Mouse (Mus musculus): ENCODE data around the gene Plekhg5. TPM values are rescaled to one million over a fixed set of nuclear protein-coding genes. Genes with fewer than 3 reads are reported as not detected.

Plekhg5 gene
- polyA plus RNA-seq, 1 experiment from 2014 or later: 13.1 TPM

DNA sequence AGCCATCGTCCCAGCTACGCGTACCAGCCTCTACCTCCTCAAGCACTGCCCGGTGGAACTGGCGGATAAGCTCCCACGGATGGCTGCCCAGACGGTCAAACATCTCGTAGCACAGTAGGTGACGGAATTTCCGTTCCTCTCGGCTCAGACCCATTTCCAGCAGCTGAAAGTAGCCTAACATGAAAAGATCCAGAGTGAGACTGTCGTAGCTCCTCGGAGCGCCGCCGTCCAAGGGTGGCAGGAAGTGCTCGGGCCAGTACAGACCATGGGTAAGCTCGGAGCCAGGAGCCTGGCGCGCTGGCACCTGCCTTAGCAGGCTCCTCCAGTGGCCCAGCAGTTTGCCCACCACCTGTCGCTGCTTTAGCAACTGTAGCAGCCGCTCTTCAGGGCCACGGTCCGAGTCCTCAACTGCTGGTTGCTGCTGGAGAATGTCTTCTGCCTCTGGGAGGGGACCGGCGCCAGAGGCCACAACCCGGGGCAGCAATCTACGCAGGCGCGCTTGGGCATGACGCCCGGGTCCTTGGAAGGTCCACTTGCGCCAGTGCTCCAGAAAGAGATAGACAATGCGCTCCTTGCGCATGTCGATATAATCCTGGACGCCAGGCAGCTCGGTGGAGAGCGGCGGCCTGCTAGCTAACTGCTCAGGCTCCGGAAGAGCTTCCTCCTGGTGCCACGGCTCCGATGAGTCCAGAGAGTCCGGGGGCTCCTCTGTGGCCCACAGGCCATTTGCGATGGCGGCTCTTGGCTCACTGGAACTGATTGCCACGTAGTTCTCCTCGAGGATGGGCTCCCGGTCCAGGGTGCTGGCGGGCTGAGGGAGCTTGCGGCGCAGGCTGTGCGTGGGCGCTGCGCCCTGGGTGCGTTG lies 53.1 kb downstream of the Plekhg5 start:
- 3% methylated on average over 56 of the region's 56 CpGs for WGBS
- ATAC-seq: no peak
- peak overlapping the region; percentile 52 for H3K4me2 ChIP-seq (ENCODE audit: low read length)

DNA sequence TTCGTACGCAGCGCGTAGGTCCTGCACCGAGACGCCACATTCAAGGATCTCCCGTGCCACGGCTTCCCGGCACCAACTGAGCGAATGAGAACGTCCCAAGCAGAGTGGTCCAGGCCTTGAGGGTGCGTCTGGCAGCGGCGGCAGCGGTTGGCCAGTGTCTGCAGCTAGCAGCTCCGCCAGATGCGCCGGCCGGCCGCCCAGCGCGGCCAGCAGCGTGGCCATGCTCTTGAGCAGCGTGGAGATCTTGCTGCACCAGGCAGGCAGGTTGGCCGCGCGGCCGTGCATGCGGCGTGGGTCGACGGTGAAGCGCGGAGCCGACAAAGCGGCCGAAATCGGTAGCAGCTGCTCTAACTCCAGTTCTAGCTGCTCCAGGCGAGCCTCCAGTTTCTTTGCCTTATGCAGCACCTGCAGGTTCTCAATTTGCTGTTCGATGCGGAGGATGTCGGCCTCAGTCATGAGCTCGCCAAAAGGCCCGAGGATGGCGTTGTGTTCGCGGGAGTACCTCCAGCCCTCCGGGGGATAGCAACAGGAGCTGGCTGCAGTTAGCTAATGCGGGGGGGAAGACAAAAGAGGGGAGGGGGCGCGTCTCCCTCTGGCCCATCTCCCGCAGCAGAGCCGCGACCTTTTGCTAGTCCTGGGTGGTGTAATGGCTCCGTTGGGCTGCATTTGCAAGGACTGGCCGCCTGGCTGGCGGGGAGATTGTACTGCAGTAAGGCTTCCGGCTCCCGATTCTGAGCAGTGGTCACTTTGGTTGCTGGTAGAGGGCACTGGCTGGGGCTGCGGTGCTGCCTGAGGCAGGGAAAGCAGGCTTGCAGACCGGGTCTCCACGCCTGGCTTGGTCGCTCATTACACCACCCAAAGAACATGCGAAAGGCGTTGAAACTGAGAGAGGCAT lies 54.0 kb downstream of the Plekhg5 start:
- peaks cover 84% of the 10 kb centered on the region for H3K27me3 ChIP-seq (ENCODE audit: control insufficient read depth, insufficient read depth, low read depth, low read length)
- peak overlapping the region; percentile 22; the same call in 1 of the 2 replicates for H3K9ac ChIP-seq (ENCODE audit: low read depth, low read length)
- ATAC-seq: no peak
- H3K4me2 ChIP-seq (ENCODE audit: low read length): peak overlapping the region; percentile 52
- H3K27ac ChIP-seq (ENCODE audit: low read length): no peak overlapping the region
- H3K4me3 ChIP-seq (ENCODE audit: low read depth, low read length): peak overlapping the region; percentile 26
- no peaks in the 10 kb centered on the region for H3K9me3 ChIP-seq (replicated peaks; ENCODE audit: control insufficient read depth, low read length, poor library complexity, severe bottlenecking)
- WGBS: 2% methylated on average over 65 of the region's 65 CpGs
- peaks cover 19% of the 10 kb centered on the region for H3K4me1 ChIP-seq (ENCODE audit: control insufficient read depth, insufficient read depth, low read length)
- H3K36me3 ChIP-seq (ENCODE audit: control insufficient read depth, insufficient read depth, low read length): no peaks in the 10 kb centered on the region

More for the DNA sequence above, 53.1 kb downstream of the Plekhg5 start:
- Histone ChIP-seq H3K4me1 (ENCODE audit: control insufficient read depth, insufficient read depth, low read length) (peaks cover 16% of the 10 kb centered on the region), H3K27ac (ENCODE audit: low read length) (no peak overlapping the region), H3K9ac (ENCODE audit: low read depth, low read length) (peak overlapping the region; percentile 22; the same call in 1 of the 2 replicates), H3K36me3 (ENCODE audit: control insufficient read depth, insufficient read depth, low read length) (no peaks in the 10 kb centered on the region), H3K27me3 (ENCODE audit: control insufficient read depth, insufficient read depth, low read depth, low read length) (peaks cover 76% of the 10 kb centered on the region), H3K9me3 (replicated peaks; ENCODE audit: control insufficient read depth, low read length, poor library complexity, severe bottlenecking) (no peaks in the 10 kb centered on the region), H3K4me3 (ENCODE audit: low read depth, low read length) (peak overlapping the region; percentile 26)

DNA sequence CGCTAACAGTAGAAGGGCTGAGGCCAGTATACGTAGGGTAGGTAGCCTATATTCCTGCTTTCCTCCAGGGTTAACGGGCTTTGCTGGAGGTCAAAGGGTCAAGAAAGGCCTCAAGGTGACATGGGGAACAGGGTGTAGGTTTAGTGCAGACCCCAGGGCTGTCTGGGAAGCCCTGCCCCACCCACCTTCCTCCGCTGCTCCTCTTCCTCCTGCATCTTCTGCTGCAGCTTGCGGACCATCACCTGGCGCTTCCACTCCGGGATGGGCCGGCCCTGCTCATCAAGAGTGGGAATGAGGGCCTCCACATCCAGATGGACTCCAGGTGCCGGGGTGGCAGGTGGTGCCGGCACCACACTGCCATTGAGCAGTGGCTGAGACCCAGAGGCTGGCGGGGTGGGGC lies 55.6 kb downstream of the Plekhg5 start:
- peaks cover 93% of the 10 kb centered on the region for H3K27me3 ChIP-seq (ENCODE audit: control insufficient read depth, insufficient read depth, low read depth, low read length)
- no peak overlapping the region for H3K9ac ChIP-seq (ENCODE audit: low read depth, low read length)
- H3K36me3 ChIP-seq (ENCODE audit: control insufficient read depth, insufficient read depth, low read length): no peaks in the 10 kb centered on the region
- peaks cover 19% of the 10 kb centered on the region for H3K4me1 ChIP-seq (ENCODE audit: control insufficient read depth, insufficient read depth, low read length)
- no peak overlapping the region for H3K4me3 ChIP-seq (ENCODE audit: low read depth, low read length)
- H3K4me2 ChIP-seq (ENCODE audit: low read length): no peak overlapping the region
- no peak overlapping the region for H3K27ac ChIP-seq (ENCODE audit: low read length)
- no peaks in the 10 kb centered on the region for H3K9me3 ChIP-seq (replicated peaks; ENCODE audit: control insufficient read depth, low read length, poor library complexity, severe bottlenecking)
- ATAC-seq: no peak
- 82% methylated on average over 11 of the region's 11 CpGs for WGBS

DNA sequence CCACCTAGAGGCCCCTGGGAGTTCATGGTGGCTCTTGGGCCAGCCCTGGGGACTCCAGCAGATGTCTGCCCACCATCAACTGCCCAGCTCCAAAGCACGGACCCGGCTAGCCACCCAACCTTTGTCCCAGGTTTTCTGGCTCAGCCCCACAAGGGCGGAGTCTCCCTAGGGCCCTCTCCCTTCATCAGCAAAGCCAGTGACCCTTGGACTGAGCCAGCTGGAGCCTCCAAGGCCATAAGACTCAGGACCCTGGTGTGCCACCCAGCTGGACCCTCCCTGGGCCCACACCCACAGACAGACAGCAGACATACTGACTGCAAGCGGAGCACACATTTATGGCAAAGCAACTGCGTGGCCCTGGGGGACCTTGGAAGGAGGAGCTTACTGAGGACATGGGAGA lies 56.5 kb downstream of the Plekhg5 start:
- H3K4me3 ChIP-seq (ENCODE audit: low read depth, low read length): no peak overlapping the region
- 53% methylated on average over 5 of the region's 5 CpGs for WGBS
- H3K9me3 ChIP-seq (replicated peaks; ENCODE audit: control insufficient read depth, low read length, poor library complexity, severe bottlenecking): no peaks in the 10 kb centered on the region
- peaks cover 93% of the 10 kb centered on the region for H3K27me3 ChIP-seq (ENCODE audit: control insufficient read depth, insufficient read depth, low read depth, low read length)
- H3K4me2 ChIP-seq (ENCODE audit: low read length): no peak overlapping the region
- no peak overlapping the region for H3K27ac ChIP-seq (ENCODE audit: low read length)
- peaks cover 19% of the 10 kb centered on the region for H3K4me1 ChIP-seq (ENCODE audit: control insufficient read depth, insufficient read depth, low read length)
- no peak overlapping the region for H3K9ac ChIP-seq (ENCODE audit: low read depth, low read length)
- no peaks in the 10 kb centered on the region for H3K36me3 ChIP-seq (ENCODE audit: control insufficient read depth, insufficient read depth, low read length)
- ATAC-seq: no peak

DNA sequence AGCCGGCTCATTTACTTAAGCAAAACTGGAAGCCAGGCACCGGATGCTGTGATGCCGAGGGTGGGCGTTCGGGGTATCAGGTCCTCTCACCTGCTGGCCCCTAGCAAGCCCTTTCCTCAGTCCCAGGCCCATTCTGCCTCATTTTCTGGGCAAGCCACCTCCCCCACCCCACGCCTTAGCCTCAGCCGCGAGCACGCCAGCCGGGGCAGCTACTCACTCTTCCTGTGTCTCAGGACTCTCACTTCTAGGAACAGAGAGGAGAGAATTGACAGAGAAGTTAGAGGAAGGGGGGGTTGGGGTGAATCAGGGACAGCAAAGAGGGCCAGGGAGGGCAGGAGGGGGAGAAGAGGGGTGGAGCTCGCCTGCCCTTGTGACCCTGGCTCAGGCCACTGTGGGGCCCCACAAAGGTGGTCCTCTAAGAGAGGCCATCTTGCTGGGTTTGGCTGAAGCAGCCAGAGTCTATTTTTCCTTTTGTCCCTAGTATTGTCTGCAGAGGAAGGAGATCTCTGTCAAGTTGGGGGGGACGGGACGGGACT lies 57.2 kb downstream of the Plekhg5 start:
- H3K4me3 ChIP-seq (ENCODE audit: low read depth, low read length): no peak overlapping the region

DNA sequence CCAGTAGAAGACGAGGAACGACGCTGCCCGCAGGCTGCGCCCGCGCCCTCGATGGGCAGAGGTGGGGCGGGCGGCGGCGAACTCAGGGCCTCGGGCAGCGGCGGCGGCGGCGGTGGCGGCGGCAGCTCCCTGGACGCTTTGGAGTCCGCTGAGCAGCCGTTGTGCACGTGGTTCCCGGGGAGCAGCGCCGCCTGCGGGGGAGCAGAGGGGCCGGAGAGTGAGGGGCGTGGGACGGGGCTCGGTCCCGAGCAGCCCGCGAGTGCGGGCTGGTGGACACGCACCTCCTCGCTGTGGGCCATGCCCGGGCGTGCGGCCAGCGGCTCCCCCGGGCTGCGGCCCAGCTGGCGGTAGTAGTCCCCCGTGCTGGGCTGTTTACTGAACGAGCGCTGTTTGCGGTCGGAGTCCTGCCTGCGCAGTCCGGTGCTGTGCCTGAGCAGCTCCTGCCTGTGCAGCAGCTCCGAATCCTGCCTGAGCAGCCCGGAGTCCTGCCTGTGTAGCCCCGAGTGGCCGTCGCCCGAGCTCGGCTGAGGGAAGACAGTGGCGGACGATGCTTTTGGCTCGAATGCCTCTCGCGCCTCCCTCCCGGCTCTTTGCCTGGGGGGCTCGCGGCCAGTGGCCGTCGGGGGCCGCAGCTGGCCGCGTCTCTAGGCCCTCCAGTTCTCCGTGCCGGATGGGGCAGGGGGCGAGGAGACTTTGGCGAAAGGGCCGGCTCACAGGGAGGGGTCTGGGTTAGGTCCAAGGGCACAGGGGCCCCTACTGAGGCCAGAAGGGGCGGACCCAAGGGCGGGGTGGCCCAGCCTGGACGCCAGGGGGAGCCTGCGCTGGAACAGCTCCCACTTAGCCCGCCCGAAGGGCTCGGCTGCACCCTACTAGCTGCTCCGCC lies 58.7 kb downstream of the Plekhg5 start:
- Histone ChIP-seq H3K4me3 (ENCODE audit: low read depth, low read length) (peak overlapping the region; percentile 29), H3K9ac (ENCODE audit: low read depth, low read length) (peak overlapping the region; percentile 41; the same call in 1 of the 2 replicates), H3K36me3 (ENCODE audit: control insufficient read depth, insufficient read depth, low read length) (no peaks in the 10 kb centered on the region), H3K27me3 (ENCODE audit: control insufficient read depth, insufficient read depth, low read depth, low read length) (peaks cover 78% of the 10 kb centered on the region), H3K9me3 (replicated peaks; ENCODE audit: control insufficient read depth, low read length, poor library complexity, severe bottlenecking) (no peaks in the 10 kb centered on the region), H3K4me1 (ENCODE audit: control insufficient read depth, insufficient read depth, low read length) (peaks cover 16% of the 10 kb centered on the region), H3K27ac (ENCODE audit: low read length) (no peak overlapping the region), H3K4me2 (ENCODE audit: low read length) (peak overlapping the region; percentile 53)
- WGBS: under 1% methylated on average over 58 of the region's 85 CpGs
- peak; percentile 77 for ATAC-seq

More for the DNA sequence above, 57.2 kb downstream of the Plekhg5 start:
- Histone ChIP-seq H3K4me1 (ENCODE audit: control insufficient read depth, insufficient read depth, low read length) (peaks cover 19% of the 10 kb centered on the region), H3K27me3 (ENCODE audit: control insufficient read depth, insufficient read depth, low read depth, low read length) (peaks cover 92% of the 10 kb centered on the region), H3K36me3 (ENCODE audit: control insufficient read depth, insufficient read depth, low read length) (no peaks in the 10 kb centered on the region), H3K27ac (ENCODE audit: low read length) (no peak overlapping the region), H3K9me3 (replicated peaks; ENCODE audit: control insufficient read depth, low read length, poor library complexity, severe bottlenecking) (no peaks in the 10 kb centered on the region), H3K9ac (ENCODE audit: low read depth, low read length) (no peak overlapping the region), H3K4me2 (ENCODE audit: low read length) (no peak overlapping the region)
- ATAC-seq: no peak
- WGBS: 28% methylated on average over 13 of the region's 13 CpGs

DNA sequence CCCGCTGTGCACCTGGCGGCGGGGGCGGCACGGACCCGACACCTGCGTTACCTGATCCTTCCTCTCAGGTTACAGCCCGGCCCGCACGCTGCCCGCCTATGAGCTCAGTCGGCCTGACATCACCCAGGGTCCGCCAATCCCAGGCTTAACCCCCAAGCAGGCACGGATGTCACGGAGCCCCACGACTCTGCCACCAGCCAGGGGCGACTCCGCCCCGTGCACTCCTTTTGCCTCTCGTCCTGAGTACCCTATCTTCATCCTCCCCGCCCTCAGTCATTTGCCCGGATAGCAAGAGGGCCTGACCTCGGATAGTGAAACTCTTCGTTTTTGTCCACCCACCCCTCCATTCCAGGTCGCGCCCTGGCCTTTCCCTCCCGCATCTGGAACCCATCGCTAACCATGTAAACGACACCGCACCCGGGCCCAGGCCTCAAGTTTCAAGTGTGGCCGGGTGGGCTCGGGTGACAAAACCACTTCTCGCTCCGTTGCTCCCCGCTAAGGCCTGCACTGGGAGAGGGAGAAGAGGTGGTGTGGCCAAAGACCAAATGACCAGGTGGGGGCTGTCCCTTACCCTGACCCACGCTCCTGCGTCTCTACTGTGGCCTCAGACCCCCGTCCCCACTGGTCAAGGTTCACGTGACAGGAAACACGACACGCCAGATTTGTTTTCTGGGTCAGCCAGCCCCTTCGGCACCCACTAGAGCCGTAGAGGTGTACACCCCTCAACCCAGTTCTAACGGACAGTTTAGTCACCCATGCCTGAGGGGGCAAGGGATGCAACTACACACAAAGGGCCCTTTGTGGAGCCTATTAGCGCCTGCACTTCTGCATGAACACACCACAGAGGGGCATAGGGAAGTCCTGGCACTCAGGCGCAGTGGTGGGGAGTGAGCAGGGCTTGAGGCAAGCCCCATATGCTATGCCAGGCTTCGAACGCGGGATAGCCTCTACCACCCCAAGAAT lies 59.8 kb downstream of the Plekhg5 start:
- Histone ChIP-seq H3K4me1 (ENCODE audit: control insufficient read depth, insufficient read depth, low read length) (peaks cover 9% of the 10 kb centered on the region), H3K9me3 (replicated peaks; ENCODE audit: control insufficient read depth, low read length, poor library complexity, severe bottlenecking) (no peaks in the 10 kb centered on the region), H3K9ac (ENCODE audit: low read depth, low read length) (no peak overlapping the region), H3K4me3 (ENCODE audit: low read depth, low read length) (no peak overlapping the region), H3K27ac (ENCODE audit: low read length) (no peak overlapping the region), H3K27me3 (ENCODE audit: control insufficient read depth, insufficient read depth, low read depth, low read length) (peaks cover 69% of the 10 kb centered on the region), H3K4me2 (ENCODE audit: low read length) (no peak overlapping the region; the same call in 1 of the 2 replicates), H3K36me3 (ENCODE audit: control insufficient read depth, insufficient read depth, low read length) (no peaks in the 10 kb centered on the region)
- 4% methylated on average over 50 of the region's 50 CpGs for WGBS
- no peak for ATAC-seq

Measured in midbrain, embryonic 16.5 days (tissue).